Mouse (Mus musculus) forebrain, embryonic 15.5 days (tissue): ENCODE data around the gene Dennd5b. TPM values are rescaled to one million over a fixed set of nuclear protein-coding genes. Genes with fewer than 3 reads are reported as not detected.

Experiments used
- ATAC-seq: fragments of 200-750 bp; cut with Nextera tagmentation; replicated peaks from 2 replicates; pipeline ENCODE4 v1.8.0; 2017; ENCODE audit warnings: mild to moderate bottlenecking, moderate TSS enrichment, moderate library complexity
- H3K27ac ChIP-seq: fragments of 300-500 bp; sonication (generic); replicated peaks from 2 replicates; pipeline ENCODE4 v1.5.1; 2015; ENCODE audit warnings: mild to moderate bottlenecking, inconsistent platforms
- H3K27me3 ChIP-seq: fragments of 300-500 bp; sonication (generic); 2 replicates; pipeline ENCODE4 v1.6.1; 2015; ENCODE audit warnings: inconsistent platforms
- H3K36me3 ChIP-seq: fragments of 300-500 bp; sonication (generic); 2 replicates; pipeline ENCODE4 v1.6.1; 2015; ENCODE audit warnings: mild to moderate bottlenecking, inconsistent platforms
- H3K4me1 ChIP-seq: fragments of 300-500 bp; sonication (generic); 2 replicates; pipeline ENCODE4 v1.6.1; 2015; ENCODE audit warnings: inconsistent platforms
- H3K4me2 ChIP-seq: fragments of 300-500 bp; sonication (generic); replicated peaks from 2 replicates; pipeline ENCODE4 v1.6.1; 2015; ENCODE audit warnings: mild to moderate bottlenecking, inconsistent platforms
- H3K4me3 ChIP-seq: fragments of 300-500 bp; sonication (generic); 2 replicates; pipeline ENCODE4 v1.5.1; 2015; ENCODE audit warnings: mild to moderate bottlenecking, inconsistent platforms
- H3K9ac ChIP-seq: fragments of 300-500 bp; sonication (generic); replicated peaks from 2 replicates; pipeline ENCODE4 v1.6.1; 2015; ENCODE audit warnings: mild to moderate bottlenecking, inconsistent platforms
- H3K9me3 ChIP-seq: fragments of 300-500 bp; sonication (generic); 2 replicates; pipeline ENCODE4 v1.6.1; 2016; ENCODE audit warnings: inconsistent platforms
- WGBS: fragments of 180-500 bp; shearing (Covaris S2); methylation state at CpG from one replicate; pipeline ENCODE4 v1.1.7; 2015; ENCODE audit warnings: mixed read lengths; 5-methylcytosine and 5-hydroxymethylcytosine counted together
- polyA plus RNA-seq: library from polyadenylated mRNA; unstranded; fragments of >200 nt; fragmentation: Nextera tagmentation; extraction: Ambion mirVana; gene quantifications from 2 replicates; pipeline ENCODE4 v1.2.1, GENCODE M21; 2015

The Dennd5b gene
- polyA plus RNA-seq, 1 experiment from 2014 or later, result 13.3 TPM

- Histone ChIP-seq H3K4me2 (no peak overlapping the region), H3K9ac (no peak overlapping the region)
- WGBS, result 89% methylated on average over 2 of the region's 2 CpGs
Measured at GRCm38 (mm10) chr6:149096233-149096632, 5.2 kb downstream of the Dennd5b start.

GRCm38 (mm10) chr6:149095389-149095788 lies 6.1 kb downstream of the Dennd5b start:
- Histone ChIP-seq H3K27ac (no peak overlapping the region), H3K9me3 (no peaks in the 10 kb centered on the region), H3K4me3 (no peak overlapping the region), H3K9ac (no peak overlapping the region), H3K27me3 (no peaks in the 10 kb centered on the region), H3K36me3 (no peaks in the 10 kb centered on the region), H3K4me2 (no peak overlapping the region), H3K4me1 (peaks cover 10% of the 10 kb centered on the region)
- ATAC-seq, result no peak
- WGBS, result 48% methylated on average over 6 of the region's 6 CpGs

More at GRCm38 (mm10) chr6:149096233-149096632, 5.2 kb downstream of the Dennd5b start:
- Histone ChIP-seq H3K27me3 (no peaks in the 10 kb centered on the region), H3K4me3 (no peak overlapping the region), H3K9me3 (no peaks in the 10 kb centered on the region), H3K4me1 (peaks cover 10% of the 10 kb centered on the region), H3K27ac (no peak overlapping the region), H3K36me3 (no peaks in the 10 kb centered on the region)
- no peak for ATAC-seq

GRCm38 (mm10) chr6:149094555-149094954 lies 6.9 kb downstream of the Dennd5b start:
- no peaks in the 10 kb centered on the region for H3K36me3 ChIP-seq
- no peak overlapping the region for H3K9ac ChIP-seq
- no peaks in the 10 kb centered on the region for H3K27me3 ChIP-seq
- H3K4me3 ChIP-seq, result no peak overlapping the region
- no peak overlapping the region for H3K27ac ChIP-seq
- peaks cover 8% of the 10 kb centered on the region for H3K4me1 ChIP-seq
- ATAC-seq, result no peak
- H3K4me2 ChIP-seq, result no peak overlapping the region
- WGBS, result 92% methylated on average over 1 of the region's 1 CpGs
- no peaks in the 10 kb centered on the region for H3K9me3 ChIP-seq

GRCm38 (mm10) chr6:149093465-149093864 lies 8.0 kb downstream of the Dennd5b start:
- H3K4me1 ChIP-seq, result peaks cover 3% of the 10 kb centered on the region; the same call in 1 of the 2 replicates
- no peak overlapping the region for H3K27ac ChIP-seq
- ATAC-seq, result no peak
- WGBS, result 76% methylated on average over 5 of the region's 5 CpGs
- no peaks in the 10 kb centered on the region for H3K27me3 ChIP-seq
- H3K9ac ChIP-seq, result no peak overlapping the region
- H3K4me2 ChIP-seq, result no peak overlapping the region
- H3K36me3 ChIP-seq, result no peaks in the 10 kb centered on the region
- no peaks in the 10 kb centered on the region for H3K9me3 ChIP-seq
- H3K4me3 ChIP-seq, result no peak overlapping the region

GRCm38 (mm10) chr6:149092406-149092805 lies 9.1 kb downstream of the Dennd5b start:
- H3K9me3 ChIP-seq, result no peaks in the 10 kb centered on the region
- 93% methylated on average over 6 of the region's 6 CpGs for WGBS
- ATAC-seq, result no peak
- no peak overlapping the region for H3K4me3 ChIP-seq
- H3K9ac ChIP-seq, result no peak overlapping the region
- no peak overlapping the region for H3K27ac ChIP-seq
- no peaks in the 10 kb centered on the region for H3K36me3 ChIP-seq
- H3K27me3 ChIP-seq, result no peaks in the 10 kb centered on the region
- H3K4me2 ChIP-seq, result no peak overlapping the region
- peaks cover 3% of the 10 kb centered on the region; the same call in 1 of the 2 replicates for H3K4me1 ChIP-seq

- H3K9ac ChIP-seq, result no peak overlapping the region
- H3K27me3 ChIP-seq, result no peaks in the 10 kb centered on the region
- 92% methylated on average over 1 of the region's 1 CpGs for WGBS
- H3K27ac ChIP-seq, result no peak overlapping the region
- H3K36me3 ChIP-seq, result peaks cover 6% of the 10 kb centered on the region; the same call in 1 of the 2 replicates
- H3K9me3 ChIP-seq, result no peaks in the 10 kb centered on the region
- peaks cover 4% of the 10 kb centered on the region; the same call in 1 of the 2 replicates for H3K4me1 ChIP-seq
- ATAC-seq, result no peak
- no peak overlapping the region for H3K4me3 ChIP-seq
- H3K4me2 ChIP-seq, result no peak overlapping the region
Measured at GRCm38 (mm10) chr6:149077136-149077808, 24.2 kb downstream of the Dennd5b start.

- ATAC-seq, result no peak
- peaks cover 4% of the 10 kb centered on the region; the same call in 1 of the 2 replicates for H3K4me1 ChIP-seq
- no peaks in the 10 kb centered on the region for H3K27me3 ChIP-seq
- H3K36me3 ChIP-seq, result peaks cover 5% of the 10 kb centered on the region; the same call in 1 of the 2 replicates
- no peak overlapping the region for H3K27ac ChIP-seq
- no peaks in the 10 kb centered on the region for H3K9me3 ChIP-seq
- no peak overlapping the region for H3K9ac ChIP-seq
- 80% methylated on average over 4 of the region's 4 CpGs for WGBS
- no peak overlapping the region for H3K4me3 ChIP-seq
- H3K4me2 ChIP-seq, result no peak overlapping the region
Measured at GRCm38 (mm10) chr6:149073854-149074253, 27.6 kb downstream of the Dennd5b start.

- Histone ChIP-seq H3K4me1 (peaks cover 4% of the 10 kb centered on the region; the same call in 1 of the 2 replicates), H3K4me3 (no peak overlapping the region), H3K27me3 (no peaks in the 10 kb centered on the region), H3K9ac (no peak overlapping the region), H3K9me3 (no peaks in the 10 kb centered on the region), H3K36me3 (peaks cover 4% of the 10 kb centered on the region; the same call in 1 of the 2 replicates), H3K4me2 (no peak overlapping the region), H3K27ac (no peak overlapping the region)
- 75% methylated on average over 3 of the region's 3 CpGs for WGBS
- ATAC-seq, result no peak
Measured at GRCm38 (mm10) chr6:149072873-149073272, 28.6 kb downstream of the Dennd5b start.

- Histone ChIP-seq H3K27ac (no peak overlapping the region), H3K4me1 (peaks cover 4% of the 10 kb centered on the region; the same call in 1 of the 2 replicates), H3K9me3 (no peaks in the 10 kb centered on the region), H3K27me3 (no peaks in the 10 kb centered on the region), H3K4me2 (no peak overlapping the region), H3K36me3 (no peaks in the 10 kb centered on the region), H3K4me3 (no peak overlapping the region), H3K9ac (no peak overlapping the region)
- no peak for ATAC-seq
- WGBS, result 90% methylated on average over 4 of the region's 4 CpGs
Measured at GRCm38 (mm10) chr6:149070592-149071124, 30.8 kb downstream of the Dennd5b start.

- Histone ChIP-seq H3K36me3 (no peaks in the 10 kb centered on the region), H3K27me3 (no peaks in the 10 kb centered on the region), H3K4me1 (no peaks in the 10 kb centered on the region), H3K4me3 (no peak overlapping the region), H3K9ac (no peak overlapping the region), H3K27ac (no peak overlapping the region), H3K4me2 (no peak overlapping the region), H3K9me3 (no peaks in the 10 kb centered on the region)
- no peak for ATAC-seq
Measured at GRCm38 (mm10) chr6:149063382-149063781, 38.1 kb downstream of the Dennd5b start.

GRCm38 (mm10) chr6:149060670-149061387 lies 40.7 kb downstream of the Dennd5b start:
- H3K4me3 ChIP-seq, result no peak overlapping the region
- H3K4me1 ChIP-seq, result no peaks in the 10 kb centered on the region
- no peak for ATAC-seq
- WGBS, result 90% methylated on average over 5 of the region's 5 CpGs
- no peaks in the 10 kb centered on the region for H3K27me3 ChIP-seq
- no peak overlapping the region for H3K4me2 ChIP-seq
- H3K9me3 ChIP-seq, result no peaks in the 10 kb centered on the region
- H3K36me3 ChIP-seq, result no peaks in the 10 kb centered on the region
- no peak overlapping the region for H3K27ac ChIP-seq
- H3K9ac ChIP-seq, result no peak overlapping the region

- Histone ChIP-seq H3K36me3 (no peaks in the 10 kb centered on the region), H3K27ac (no peak overlapping the region), H3K4me3 (no peak overlapping the region), H3K4me2 (no peak overlapping the region), H3K9me3 (no peaks in the 10 kb centered on the region), H3K9ac (no peak overlapping the region), H3K4me1 (no peaks in the 10 kb centered on the region), H3K27me3 (no peaks in the 10 kb centered on the region)
- ATAC-seq, result no peak
- 58% methylated on average over 3 of the region's 3 CpGs for WGBS
Measured at GRCm38 (mm10) chr6:149057947-149058391, 43.5 kb downstream of the Dennd5b start.
